Mouse (Mus musculus): ENCODE data around the gene Taf3. TPM values are rescaled to one million over a fixed set of nuclear protein-coding genes. Genes with fewer than 3 reads are reported as not detected.

Gene Taf3
- total and polyA plus RNA-seq, 2 experiments from 2014 or later: 2.7 to 10.0 TPM

- ATAC-seq (no peak), DNase-seq (ENCODE audit: low spot score) (no peak)
- 41% methylated on average over 5 of the region's 5 CpGs for WGBS
- H3K27ac ChIP-seq: no peak overlapping the region
- no peaks in the 10 kb centered on the region for H3K36me3 ChIP-seq (ENCODE audit: insufficient read depth, low read length)
- TF ChIP-seq CTCF (IDR thresholded peaks at IDR 0.05; ENCODE audit: low read depth): no peak
- H3K4me2 ChIP-seq (ENCODE audit: low read depth, low read length): no peak overlapping the region
- no peak overlapping the region for H3K9ac ChIP-seq (replicated peaks; ENCODE audit: low read length)
- no peaks in the 10 kb centered on the region for H3K9me3 ChIP-seq (ENCODE audit: low read length)
- H3K27me3 ChIP-seq (ENCODE audit: insufficient read depth, low read length): no peaks in the 10 kb centered on the region
- H3K4me3 ChIP-seq (ENCODE audit: low read length): no peak overlapping the region
- no peaks in the 10 kb centered on the region for H3K4me1 ChIP-seq (ENCODE audit: insufficient read depth, low read length)
These were observed 66.0 kb downstream of the Taf3 start for GRCm38 (mm10) chr2:9982446-9982845.

GRCm38 (mm10) chr2:9971927-9972326 lies 76.5 kb downstream of the Taf3 start:
- DNase-seq (ENCODE audit: low spot score) (no peak), ATAC-seq (no peak)
- no peaks in the 10 kb centered on the region for H3K9me3 ChIP-seq (ENCODE audit: low read length)
- no peaks in the 10 kb centered on the region for H3K4me1 ChIP-seq (ENCODE audit: insufficient read depth, low read length)
- WGBS: 90% methylated on average over 3 of the region's 3 CpGs
- no peak overlapping the region for H3K4me2 ChIP-seq (ENCODE audit: low read depth, low read length)
- no peak overlapping the region for H3K4me3 ChIP-seq (ENCODE audit: low read length)
- H3K9ac ChIP-seq (replicated peaks; ENCODE audit: low read length): no peak overlapping the region
- no peaks in the 10 kb centered on the region for H3K27me3 ChIP-seq (ENCODE audit: insufficient read depth, low read length)
- no peak overlapping the region for H3K27ac ChIP-seq
- TF ChIP-seq CTCF (IDR thresholded peaks at IDR 0.05; ENCODE audit: low read depth): no peak
- no peaks in the 10 kb centered on the region for H3K36me3 ChIP-seq (ENCODE audit: insufficient read depth, low read length)

- ATAC-seq: no peak
- no peak overlapping the region for H3K27ac ChIP-seq
- no peak for TF ChIP-seq CTCF (IDR thresholded peaks at IDR 0.05; ENCODE audit: low read depth)
- no peak overlapping the region for H3K9ac ChIP-seq (replicated peaks; ENCODE audit: low read length)
- no peak overlapping the region for H3K4me3 ChIP-seq (ENCODE audit: low read length)
- H3K36me3 ChIP-seq (ENCODE audit: insufficient read depth, low read length): no peaks in the 10 kb centered on the region
- H3K27me3 ChIP-seq (ENCODE audit: insufficient read depth, low read length): no peaks in the 10 kb centered on the region
- H3K4me2 ChIP-seq (ENCODE audit: low read depth, low read length): no peak overlapping the region
- 95% methylated on average over 3 of the region's 3 CpGs for WGBS
- H3K9me3 ChIP-seq (ENCODE audit: low read length): no peaks in the 10 kb centered on the region
- peaks cover 2% of the 10 kb centered on the region; the same call in 1 of the 2 replicates for H3K4me1 ChIP-seq (ENCODE audit: insufficient read depth, low read length)
- DNase-seq (ENCODE audit: low spot score): no peak
These were observed 77.8 kb downstream of the Taf3 start for GRCm38 (mm10) chr2:9970579-9970978.

- no peaks in the 10 kb centered on the region for H3K9me3 ChIP-seq (ENCODE audit: low read length)
- no peak overlapping the region for H3K9ac ChIP-seq (replicated peaks; ENCODE audit: low read length)
- H3K4me1 ChIP-seq (ENCODE audit: insufficient read depth, low read length): peaks cover 2% of the 10 kb centered on the region; the same call in 1 of the 2 replicates
- H3K27me3 ChIP-seq (ENCODE audit: insufficient read depth, low read length): no peaks in the 10 kb centered on the region
- no peak for TF ChIP-seq CTCF (IDR thresholded peaks at IDR 0.05; ENCODE audit: low read depth)
- H3K27ac ChIP-seq: no peak overlapping the region
- DNase-seq (ENCODE audit: low spot score) (no peak), ATAC-seq (no peak)
- no peak overlapping the region for H3K4me2 ChIP-seq (ENCODE audit: low read depth, low read length)
- no peaks in the 10 kb centered on the region for H3K36me3 ChIP-seq (ENCODE audit: insufficient read depth, low read length)
- H3K4me3 ChIP-seq (ENCODE audit: low read length): no peak overlapping the region
- WGBS: 85% methylated on average over 4 of the region's 4 CpGs
These were observed 78.2 kb downstream of the Taf3 start for GRCm38 (mm10) chr2:9970178-9970577.

- Histone ChIP-seq H3K36me3 (ENCODE audit: insufficient read depth, low read length) (no peaks in the 10 kb centered on the region), H3K9ac (replicated peaks; ENCODE audit: low read length) (no peak overlapping the region), H3K4me1 (ENCODE audit: insufficient read depth, low read length) (peaks cover 2% of the 10 kb centered on the region; the same call in 1 of the 2 replicates), H3K4me3 (ENCODE audit: low read length) (no peak overlapping the region), H3K4me2 (ENCODE audit: low read depth, low read length) (no peak overlapping the region), H3K27me3 (ENCODE audit: insufficient read depth, low read length) (no peaks in the 10 kb centered on the region), H3K9me3 (ENCODE audit: low read length) (no peaks in the 10 kb centered on the region), H3K27ac (no peak overlapping the region)
- ATAC-seq (no peak), DNase-seq (ENCODE audit: low spot score) (no peak)
- WGBS: 89% methylated on average over 5 of the region's 5 CpGs
- TF ChIP-seq CTCF (IDR thresholded peaks at IDR 0.05; ENCODE audit: low read depth): no peak
These were observed 78.7 kb downstream of the Taf3 start for GRCm38 (mm10) chr2:9969734-9970133.

- H3K27me3 ChIP-seq (ENCODE audit: insufficient read depth, low read length): no peaks in the 10 kb centered on the region
- H3K4me3 ChIP-seq (ENCODE audit: low read length): no peak overlapping the region
- no peak overlapping the region for H3K4me2 ChIP-seq (ENCODE audit: low read depth, low read length)
- no peaks in the 10 kb centered on the region for H3K9me3 ChIP-seq (ENCODE audit: low read length)
- no peak overlapping the region for H3K9ac ChIP-seq (replicated peaks; ENCODE audit: low read length)
- no peak for TF ChIP-seq CTCF (IDR thresholded peaks at IDR 0.05; ENCODE audit: low read depth)
- no peak for DNase-seq (ENCODE audit: low spot score)
- ATAC-seq: no peak
- peaks cover 2% of the 10 kb centered on the region; the same call in 1 of the 2 replicates for H3K4me1 ChIP-seq (ENCODE audit: insufficient read depth, low read length)
- 91% methylated on average over 1 of the region's 1 CpGs for WGBS
- H3K27ac ChIP-seq: no peak overlapping the region
- H3K36me3 ChIP-seq (ENCODE audit: insufficient read depth, low read length): no peaks in the 10 kb centered on the region
These were observed 81.8 kb downstream of the Taf3 start for GRCm38 (mm10) chr2:9966634-9967033.

GRCm38 (mm10) chr2:9965608-9966007 lies 82.8 kb downstream of the Taf3 start:
- no peaks in the 10 kb centered on the region for H3K36me3 ChIP-seq (ENCODE audit: insufficient read depth, low read length)
- no peak overlapping the region for H3K4me3 ChIP-seq (ENCODE audit: low read length)
- no peak overlapping the region for H3K27ac ChIP-seq
- ATAC-seq (no peak), DNase-seq (ENCODE audit: low spot score) (no peak)
- no peak overlapping the region for H3K9ac ChIP-seq (replicated peaks; ENCODE audit: low read length)
- WGBS: 61% methylated on average over 1 of the region's 1 CpGs
- no peak overlapping the region for H3K4me2 ChIP-seq (ENCODE audit: low read depth, low read length)
- H3K4me1 ChIP-seq (ENCODE audit: insufficient read depth, low read length): peaks cover 2% of the 10 kb centered on the region; the same call in 1 of the 2 replicates
- TF ChIP-seq CTCF (IDR thresholded peaks at IDR 0.05; ENCODE audit: low read depth): no peak
- H3K9me3 ChIP-seq (ENCODE audit: low read length): no peaks in the 10 kb centered on the region
- no peaks in the 10 kb centered on the region for H3K27me3 ChIP-seq (ENCODE audit: insufficient read depth, low read length)

Data from hindbrain, postnatal 0 days (tissue).